Mouse (Mus musculus): ENCODE results near the gene Banp.

Gene Banp

DNA sequence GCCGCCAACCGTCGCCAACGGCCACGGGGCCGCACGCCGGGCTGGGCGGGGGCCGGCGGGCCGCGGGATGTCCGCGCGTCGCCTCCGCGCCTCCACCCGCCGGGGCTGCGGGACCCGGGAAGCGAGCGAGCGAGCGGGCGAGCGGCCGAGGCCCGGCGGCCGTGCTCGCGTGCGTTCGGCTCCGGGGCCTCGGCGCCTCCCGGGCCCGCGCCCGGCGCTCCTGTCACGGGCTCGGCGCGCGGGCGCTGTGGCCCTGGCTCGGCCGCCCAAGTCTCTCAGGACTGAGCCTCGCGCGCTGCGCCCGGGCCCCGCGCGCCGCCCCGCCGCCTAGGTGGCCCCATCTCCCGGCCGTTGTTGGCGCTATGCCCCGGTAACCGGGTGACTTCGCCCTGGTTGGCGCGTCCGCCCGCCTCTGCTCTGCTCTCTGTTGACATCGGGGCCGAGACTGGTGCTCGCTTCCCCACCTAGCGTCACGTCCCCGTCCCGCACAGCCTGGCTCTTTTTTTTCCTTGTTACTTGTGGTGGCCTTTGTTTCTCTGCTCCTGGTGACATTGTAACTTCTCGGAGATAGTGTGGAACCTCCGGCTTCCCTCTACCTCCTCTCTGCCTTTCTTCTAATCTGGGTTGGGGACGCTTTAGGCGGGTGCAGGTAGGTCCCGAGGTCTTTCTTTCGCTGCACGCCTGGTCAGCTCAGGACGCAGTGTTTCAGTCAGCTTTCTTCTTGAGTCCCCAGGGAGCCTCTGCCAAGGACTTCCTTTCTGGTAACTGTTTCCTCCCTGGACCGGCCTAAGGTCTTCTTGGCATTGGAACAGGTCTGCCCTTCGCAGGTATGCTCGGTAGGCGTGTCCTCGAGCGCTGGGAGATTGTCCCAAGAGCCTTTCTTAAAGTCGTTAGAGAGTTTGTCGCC lies 1.5 kb downstream of the Banp start:
- peak; percentile 8; the same call in 1 of the 2 replicates for ATAC-seq (ENCODE audit: low TSS enrichment)

DNA sequence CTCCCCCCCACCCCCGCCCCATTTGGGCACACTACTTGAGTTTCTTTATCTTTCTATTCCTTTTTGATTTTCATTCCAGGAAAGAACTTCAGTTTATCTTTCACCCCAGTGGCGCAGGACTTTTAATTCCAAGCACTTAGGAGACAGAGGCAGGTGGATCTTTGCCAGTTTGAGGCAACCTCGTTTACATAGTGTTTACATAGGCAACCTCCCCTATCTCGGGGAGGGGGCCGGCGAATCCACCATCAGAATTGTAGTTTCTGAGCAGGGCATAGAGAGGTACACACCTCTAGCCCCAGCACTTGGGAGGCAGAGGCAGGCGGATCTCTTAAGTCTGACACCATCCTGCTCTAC lies 2.1 kb downstream of the Banp start:
- ATAC-seq (ENCODE audit: low TSS enrichment): no peak

DNA sequence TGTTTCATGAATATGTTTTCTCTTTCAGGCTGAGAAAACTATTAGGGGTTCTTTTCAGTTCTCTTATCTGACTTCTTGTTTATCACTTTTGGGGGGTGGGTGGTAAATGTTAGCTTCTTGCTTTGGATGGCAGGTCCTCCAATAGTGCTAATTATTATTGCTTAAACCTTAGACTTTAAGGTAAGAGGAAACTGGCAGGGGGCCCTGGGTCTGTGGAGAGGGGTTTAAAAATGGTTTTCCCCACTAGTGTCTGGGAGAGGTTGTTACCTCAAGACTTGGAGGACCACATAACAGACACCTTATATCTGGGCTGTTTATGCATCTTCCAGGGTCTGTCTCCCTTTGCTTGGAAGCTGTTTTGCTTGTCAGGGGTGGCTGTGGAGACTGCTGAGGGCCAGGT lies 2.6 kb downstream of the Banp start:
- no peak for ATAC-seq (ENCODE audit: low TSS enrichment)

DNA sequence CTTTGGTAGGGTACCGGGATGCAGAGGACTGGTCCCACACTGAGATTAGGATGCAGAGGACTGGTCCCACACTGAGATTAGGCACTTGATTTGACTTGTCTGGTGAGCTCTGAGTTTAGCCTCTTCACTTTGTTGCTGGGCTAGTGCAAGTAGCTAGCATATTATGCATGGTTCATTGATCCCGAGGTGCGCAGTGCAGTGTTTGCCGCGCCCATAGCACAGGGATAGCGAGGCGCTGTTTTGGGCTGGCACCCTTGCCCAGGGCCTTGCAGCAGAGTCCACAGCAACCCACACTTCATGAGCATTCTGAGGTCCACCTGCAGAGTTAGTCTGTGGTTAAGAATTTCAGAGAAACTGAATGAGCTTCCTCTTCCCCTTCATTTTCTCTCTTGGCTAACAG lies 3.2 kb downstream of the Banp start:
- no peak for ATAC-seq (ENCODE audit: low TSS enrichment)

DNA sequence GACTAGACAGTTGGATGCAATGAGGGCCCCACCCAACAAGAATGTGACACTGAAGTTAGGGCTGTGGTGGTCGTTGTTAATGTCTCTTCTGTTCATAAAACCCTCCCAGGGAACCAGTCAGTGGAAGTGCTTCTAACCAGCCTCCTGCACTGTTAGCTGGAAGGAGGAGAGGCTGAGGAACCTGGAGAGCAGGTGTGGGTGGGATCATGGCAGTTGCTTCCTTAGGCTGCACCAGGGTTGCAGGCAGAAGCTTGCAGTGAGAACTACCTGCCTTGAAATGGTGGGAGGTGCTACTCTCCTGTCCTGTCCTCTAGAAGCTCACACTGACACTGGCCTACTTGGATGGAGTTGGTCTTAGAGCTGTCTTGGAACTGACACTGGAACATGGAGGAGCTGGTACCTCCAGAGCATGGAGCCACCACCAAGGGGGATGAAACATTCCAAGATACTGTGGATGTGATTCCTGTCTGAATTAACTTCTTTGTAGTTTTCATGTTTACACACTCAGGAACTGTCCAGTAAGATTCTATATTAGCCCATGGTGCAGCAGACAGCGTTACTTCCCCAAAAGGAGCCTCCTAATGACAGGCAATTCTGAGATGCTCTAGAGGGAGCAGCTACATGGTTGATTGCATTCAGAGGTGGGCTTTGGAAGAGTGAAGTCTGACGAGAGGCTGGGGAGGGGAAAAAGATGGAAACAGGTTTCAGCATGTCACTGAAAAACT lies 4.4 kb downstream of the Banp start:
- no peak for ATAC-seq (ENCODE audit: low TSS enrichment)

DNA sequence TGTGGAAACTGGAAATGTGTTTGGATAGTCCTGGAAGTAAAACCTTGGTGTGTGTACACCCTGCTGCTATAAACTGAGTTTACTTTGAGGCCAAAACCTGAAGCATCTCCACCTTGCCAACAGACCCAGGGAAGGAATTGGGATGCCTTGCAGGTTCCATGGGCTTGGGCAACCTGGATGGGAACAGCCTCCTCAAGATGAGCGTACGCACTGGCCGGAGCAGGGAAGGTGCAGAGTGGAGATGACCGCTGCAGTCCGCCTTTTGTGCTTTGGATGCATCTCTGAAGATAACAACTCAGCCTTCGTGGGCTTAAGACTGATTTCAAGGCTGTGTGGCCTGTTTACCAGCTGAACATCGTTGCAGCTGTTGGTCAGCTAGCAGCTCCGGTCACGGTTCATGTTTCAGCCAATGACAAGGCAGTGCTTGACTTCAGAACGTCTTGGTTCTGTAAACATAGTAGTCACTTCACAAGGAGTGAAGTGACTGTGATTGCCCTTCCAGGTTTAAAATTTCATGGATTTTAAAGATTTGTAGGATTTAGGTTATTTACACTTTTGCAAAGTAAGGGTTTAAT lies 5.5 kb downstream of the Banp start:
- no peak for ATAC-seq (ENCODE audit: low TSS enrichment)

DNA sequence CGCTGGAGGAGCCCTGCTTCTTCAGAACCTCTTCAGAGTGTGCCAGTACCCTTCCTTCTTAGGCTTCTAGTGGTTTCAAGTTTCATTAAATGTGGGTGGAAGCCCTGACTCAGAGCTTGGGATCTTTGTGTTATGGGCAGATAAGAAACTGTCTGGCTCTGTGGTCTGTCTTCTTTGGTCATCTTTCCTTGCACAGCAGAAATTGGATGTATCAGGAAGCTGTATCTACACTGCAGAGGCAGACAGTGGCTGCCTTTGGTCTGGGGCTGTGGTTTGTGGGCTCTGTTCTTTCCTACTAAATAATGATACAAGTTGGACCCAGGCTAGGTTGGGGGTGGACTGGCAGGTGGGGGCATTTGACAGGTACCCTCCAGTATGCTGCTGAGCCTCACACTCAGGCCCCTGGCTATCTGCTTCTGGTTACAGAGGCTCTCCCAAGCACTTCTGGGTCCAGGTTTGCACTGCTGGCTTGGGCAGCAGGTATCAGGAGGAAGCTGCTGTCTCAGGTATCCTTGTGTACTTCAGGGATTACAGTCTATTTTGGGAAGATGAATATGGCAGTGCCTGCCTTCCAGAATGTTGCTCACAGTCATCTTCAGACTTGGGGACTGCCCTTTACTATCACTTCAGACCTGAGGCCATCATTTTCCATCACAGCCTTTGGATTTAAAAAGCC lies 6.4 kb downstream of the Banp start:
- 0 out of 2 replicates have a peak, but pooled peaks have one; percentile 24 for ATAC-seq (ENCODE audit: low TSS enrichment)

DNA sequence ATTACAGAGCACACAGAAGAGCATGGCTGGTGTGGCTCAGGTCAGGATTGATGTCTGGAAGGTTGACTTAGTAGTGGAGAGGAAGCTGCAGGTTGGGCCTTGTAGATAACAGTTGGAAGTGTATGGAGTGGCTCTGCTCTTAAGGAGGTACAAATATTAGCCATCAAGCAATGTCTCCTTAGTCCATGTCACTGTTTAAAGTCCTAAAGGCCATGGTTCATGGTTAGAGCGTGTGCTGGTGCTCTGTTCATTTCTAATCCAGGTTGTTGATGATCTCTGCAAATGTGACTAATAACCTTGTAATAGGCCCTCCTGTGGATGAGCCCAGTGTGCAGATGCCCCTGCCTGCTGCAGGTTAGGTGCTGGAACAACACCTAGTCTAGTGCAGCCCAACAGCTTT lies 8.8 kb downstream of the Banp start:
- ATAC-seq (ENCODE audit: low TSS enrichment): no peak

DNA sequence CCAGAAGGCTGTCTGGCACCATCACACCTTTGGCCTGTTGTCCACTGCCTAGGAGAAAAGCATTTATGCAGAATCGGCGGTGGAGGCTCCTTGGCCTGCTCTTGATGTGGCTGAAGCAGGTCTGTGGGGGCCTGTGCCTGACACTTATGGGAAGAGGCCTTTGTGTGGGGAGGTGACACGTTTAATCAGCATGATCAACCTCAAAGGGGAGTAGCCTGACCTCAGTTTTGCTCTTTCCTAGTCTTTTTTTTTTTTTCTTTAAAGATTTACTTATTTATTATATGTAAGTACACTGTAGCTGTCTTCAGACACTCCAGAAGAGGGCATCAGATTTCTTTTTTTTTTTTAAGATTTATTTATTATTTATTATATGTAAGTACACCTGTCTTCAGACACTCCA lies 13.3 kb downstream of the Banp start:
- no peak for ATAC-seq (ENCODE audit: low TSS enrichment)

DNA sequence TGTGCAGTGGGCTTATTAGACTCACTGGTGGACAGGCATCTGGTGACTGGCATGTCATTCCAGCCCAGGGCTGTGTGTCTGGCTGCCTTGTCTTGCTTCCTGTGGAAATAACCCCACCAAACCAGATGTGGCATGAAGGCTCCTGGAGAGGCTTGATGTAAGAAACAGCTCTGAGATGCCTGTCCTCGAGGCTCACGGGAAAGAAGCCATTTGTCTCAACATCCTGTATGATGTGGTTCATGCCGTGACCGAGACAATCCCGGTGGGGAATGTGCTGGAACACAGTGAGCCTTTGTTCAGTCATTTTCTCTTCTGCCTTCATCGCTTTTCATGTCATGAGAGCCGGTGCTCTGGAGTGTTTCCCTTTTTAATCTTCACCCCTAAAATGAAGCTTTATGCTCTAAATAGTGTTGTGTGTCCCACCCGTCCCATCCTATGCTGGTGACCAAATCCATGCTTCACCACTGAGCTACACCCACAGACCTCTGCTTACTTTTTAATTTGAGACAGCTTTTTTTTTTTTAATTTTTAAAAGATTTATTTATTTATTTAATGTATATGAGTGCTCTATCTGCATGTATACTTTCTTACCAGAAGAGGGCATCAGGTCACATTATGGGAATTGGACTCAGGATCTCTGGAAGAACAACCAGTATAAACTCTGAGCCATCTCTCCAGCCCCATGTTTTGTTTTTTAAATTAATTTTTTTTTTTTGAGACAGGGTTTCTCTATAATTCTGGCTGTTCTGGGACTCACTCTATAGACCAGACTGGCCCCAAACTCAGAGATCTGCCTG lies 15.4 kb downstream of the Banp start:
- no peak for ATAC-seq (ENCODE audit: low TSS enrichment)

DNA sequence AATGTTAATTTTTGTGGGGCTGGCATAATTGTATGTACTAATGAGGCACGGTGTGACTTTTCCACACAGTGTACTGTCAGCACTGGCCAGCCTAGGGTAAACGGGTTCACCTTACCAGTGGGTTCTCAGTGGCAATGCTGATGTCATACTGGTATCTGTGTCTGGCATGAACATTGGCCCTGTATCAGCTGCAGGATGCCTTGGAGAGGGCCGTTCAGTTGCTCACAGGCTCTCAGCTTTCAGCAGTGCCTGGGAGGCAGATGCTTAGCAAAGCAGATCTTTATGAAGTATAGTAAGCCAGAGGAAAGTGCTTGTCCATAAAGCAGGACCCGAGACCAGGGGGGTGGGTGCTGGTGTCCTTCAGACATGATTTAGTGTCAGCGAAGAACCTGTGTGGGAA lies 16.6 kb downstream of the Banp start:
- ATAC-seq (ENCODE audit: low TSS enrichment): no peak

DNA sequence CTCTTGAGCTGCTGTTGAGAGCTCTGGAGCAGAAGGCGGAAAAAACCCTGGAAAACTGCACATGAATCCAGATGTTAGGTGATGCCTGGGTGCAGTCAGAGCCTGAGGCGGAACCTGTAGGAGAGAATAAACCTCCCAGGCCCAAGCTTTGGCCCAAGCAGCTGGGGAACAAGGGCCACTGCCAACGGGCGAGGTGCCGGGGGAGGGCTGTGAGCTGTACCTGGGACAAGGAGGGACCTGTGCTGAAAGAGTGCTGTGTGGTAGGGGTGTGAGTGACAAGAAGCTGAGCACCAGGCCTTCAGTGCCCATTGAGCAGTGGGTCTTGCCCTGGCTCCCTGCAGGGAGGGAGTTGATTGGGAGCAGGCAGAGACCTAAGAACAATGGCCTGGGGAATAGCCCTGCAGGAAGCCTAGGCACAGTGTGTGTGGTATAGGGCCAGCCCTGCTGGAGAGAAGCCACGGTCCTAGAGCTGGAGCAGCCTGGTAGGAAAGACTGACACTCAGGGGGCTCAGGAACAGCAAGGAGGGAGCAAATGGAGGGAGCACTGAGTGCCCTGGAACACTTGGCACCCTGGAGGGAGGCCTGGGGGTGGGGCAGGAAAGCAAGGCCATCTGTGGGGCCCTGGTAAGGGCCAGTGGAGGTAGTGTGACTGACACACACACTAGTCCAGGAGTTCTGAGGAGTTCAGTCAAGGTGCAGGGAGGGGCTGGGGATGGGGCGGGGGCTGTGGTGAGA lies 17.3 kb downstream of the Banp start:
- ATAC-seq (ENCODE audit: low TSS enrichment): no peak

DNA sequence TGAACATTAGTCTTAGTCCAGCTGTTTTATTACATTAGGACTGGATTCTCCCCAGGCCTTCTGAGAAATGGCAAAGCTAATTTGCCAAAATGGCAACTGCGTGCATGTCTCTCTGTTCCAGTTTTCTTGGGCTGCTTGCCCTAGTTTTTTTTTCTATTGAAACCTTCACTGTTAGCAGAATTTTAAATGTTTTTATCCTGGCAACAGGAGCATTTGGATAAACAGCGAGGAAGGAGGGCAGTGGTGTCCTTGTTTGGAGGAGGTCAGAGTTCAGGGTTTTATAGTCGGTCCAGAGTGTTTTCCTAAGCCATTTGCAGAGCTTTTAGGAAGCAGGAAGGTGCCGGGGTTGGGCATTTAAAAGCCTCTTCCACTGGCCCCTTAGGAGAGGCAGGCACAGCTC lies 18.4 kb downstream of the Banp start:
- ATAC-seq (ENCODE audit: low TSS enrichment): peak; percentile 28; the same call in 1 of the 2 replicates

DNA sequence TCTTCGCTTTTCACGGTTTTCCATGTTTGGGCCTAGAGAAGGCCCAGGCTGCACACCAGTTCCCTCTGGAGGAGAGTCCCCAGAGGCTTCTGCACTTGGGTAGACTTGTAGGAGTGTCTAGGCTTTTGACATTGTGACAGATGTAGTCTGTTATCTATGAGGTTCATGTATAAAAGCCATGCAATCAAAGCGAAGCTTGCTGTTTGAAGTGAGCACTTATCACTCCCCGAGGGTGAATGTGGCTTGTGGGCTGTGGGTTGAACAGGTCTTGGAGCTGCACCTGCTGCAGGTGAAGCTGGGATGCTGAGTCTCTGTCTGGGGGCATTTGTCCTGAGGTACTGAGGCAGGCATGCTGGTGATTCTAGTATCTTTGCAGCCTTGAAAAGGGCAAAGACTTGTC lies 19.0 kb downstream of the Banp start:
- ATAC-seq (ENCODE audit: low TSS enrichment): no peak

DNA sequence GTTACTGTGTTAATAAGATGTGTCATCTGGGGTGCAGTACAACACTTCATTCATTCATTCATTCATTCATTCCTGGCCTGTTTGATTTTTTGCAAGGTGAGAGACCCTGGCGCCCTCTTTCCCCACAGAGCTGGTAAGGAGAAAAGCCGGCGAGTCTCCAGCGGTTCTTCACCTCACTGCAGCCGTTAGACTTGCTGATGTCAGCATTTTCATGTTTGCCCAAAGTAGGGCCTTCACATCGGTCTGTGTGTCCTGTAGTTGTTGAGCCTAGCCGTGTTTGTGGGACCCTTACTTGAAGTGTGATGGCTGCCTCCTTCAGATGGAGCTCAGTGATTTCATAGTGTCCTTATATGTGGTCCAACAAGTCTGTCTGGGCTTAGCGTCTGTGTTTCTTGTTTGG lies 20.7 kb downstream of the Banp start:
- ATAC-seq (ENCODE audit: low TSS enrichment): no peak

DNA sequence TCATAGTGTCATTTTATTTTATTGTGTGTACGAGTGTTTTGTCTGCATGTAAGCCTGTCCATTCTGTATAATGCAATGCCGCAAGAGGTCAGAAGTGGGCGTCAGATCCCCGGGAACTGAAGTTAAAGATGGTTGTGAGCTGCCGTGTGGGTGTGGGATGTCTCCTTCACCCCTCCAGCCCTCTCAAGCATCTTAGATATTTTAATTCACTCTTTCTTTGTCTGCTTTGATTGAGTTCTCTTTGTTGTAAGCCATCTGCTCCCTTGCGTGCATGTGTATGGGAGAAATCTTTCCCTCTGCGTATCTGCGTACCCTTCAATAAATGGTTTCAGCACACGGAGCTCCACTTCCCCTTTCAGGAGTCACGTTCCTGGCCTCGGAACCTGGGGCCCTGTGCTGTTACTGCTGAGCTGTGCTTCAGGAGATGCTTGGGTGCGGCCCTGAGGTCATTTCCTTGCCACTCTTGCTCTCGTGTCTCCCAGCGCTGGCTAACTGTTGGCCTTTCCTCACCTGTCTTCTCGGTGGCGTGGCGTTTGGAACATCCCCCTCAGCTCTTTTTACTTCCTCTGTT lies 22.0 kb downstream of the Banp start:
- ATAC-seq (ENCODE audit: low TSS enrichment): no peak

DNA sequence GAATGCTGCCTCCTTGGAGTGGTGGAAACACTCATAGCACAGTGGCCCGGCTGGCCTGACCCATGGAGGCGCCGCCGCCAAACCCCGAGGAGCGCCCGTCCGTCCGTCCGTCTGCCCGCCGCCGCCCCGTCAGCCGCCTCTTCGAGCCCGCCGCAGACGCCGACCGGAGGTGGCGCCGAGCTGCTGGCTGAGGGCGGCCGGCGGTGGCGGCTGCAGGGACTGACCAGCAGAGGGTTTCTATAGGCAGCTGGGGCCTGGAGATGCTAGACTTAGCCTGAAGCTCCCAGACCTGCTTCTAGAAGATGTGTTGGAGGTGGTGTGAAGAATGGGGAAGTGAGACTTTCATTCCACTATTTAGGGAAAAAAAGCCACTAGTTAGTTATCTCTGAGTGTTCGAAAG lies 24.4 kb downstream of the Banp start:
- ATAC-seq (ENCODE audit: low TSS enrichment): peak; percentile 72

DNA sequence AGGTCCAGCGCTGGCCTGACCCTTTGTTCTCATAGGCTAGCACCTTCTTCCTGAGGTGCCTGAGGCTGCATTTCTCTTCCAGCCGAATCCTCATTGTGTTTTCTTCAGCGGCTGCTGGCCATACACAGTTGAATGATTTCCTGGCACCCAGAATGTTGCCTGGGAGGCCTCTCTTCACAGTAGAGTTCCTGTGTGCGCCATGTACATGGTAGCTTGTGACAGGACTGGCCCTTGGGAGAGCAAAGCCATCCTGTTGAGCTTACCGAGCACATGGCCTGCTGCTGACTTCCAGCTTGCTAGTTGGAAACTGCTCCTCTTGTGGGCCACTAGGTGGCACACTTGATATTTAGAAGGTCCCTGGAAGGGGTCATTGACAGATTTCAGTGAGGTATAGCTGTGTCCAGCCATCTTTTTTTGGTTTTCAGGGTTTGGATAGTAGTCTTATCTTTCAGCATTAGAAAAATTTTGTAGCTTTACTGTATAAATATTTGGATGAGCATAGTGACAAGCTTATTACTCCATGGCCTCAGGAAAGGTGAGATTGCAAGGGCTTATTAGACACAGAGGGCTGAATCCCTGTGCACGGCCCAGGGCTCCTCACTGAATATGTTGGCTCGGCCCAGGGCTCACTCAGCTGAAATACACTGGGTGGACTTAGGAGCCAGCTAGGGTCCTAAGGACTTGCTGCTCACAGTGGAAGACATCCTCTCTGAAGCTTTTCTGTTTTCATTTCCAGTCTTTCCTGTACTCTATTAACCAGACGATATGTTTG lies 28.5 kb downstream of the Banp start:
- ATAC-seq (ENCODE audit: low TSS enrichment): peak; percentile 64

DNA sequence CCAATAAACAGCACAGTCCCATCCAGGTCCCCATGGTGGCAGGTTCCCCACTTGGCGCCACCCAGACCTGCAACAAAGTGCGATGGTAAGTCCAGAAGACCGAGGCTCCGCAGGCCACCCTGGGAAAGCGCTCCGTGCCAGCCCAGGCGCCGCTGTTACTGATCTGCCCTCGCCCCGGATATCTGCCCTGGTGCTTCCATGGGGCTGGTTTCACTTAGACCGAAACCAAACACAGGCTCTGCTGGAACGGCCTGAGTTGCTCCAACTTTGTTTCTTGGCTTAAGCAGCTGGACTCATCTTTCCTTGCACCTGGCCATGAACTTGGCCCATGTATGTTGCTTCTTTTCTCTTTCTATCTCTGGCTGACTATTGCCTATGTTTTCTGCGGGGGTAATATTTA lies 29.1 kb downstream of the Banp start:
- no peak for ATAC-seq (ENCODE audit: low TSS enrichment)

All from frontal cortex, adult (tissue).